Mouse (Mus musculus) embryo, embryonic 10 days (tissue): ENCODE data around the gene Kif26b.
A peak's percentile ranks its signal among the peaks of the same experiment; 100 is the strongest.

Source experiments
- DNase-seq: peaks from one replicate; pipeline ENCODE4 v3.0.0-alpha.2; 2015; ENCODE audit warnings: low spot score

Kif26b gene

GRCm38 (mm10) chr1:178528431-178529351 lies at the start of gene Kif26b:
Gene Kif26b, plus strand, starts transcription at chr1:178529125.
- DNase-seq = peak; percentile 77

- no peak for DNase-seq
These were observed 45.1 kb upstream of the Kif26b start for GRCm38 (mm10) chr1:178483854-178484253.

- peak; percentile 2 for DNase-seq
These were observed 43.6 kb upstream of the Kif26b start for GRCm38 (mm10) chr1:178485138-178485867.

GRCm38 (mm10) chr1:178485868-178486220 lies 43.1 kb upstream of the Kif26b start:
- no peak for DNase-seq

GRCm38 (mm10) chr1:178486828-178487227 lies 42.1 kb upstream of the Kif26b start:
- no peak for DNase-seq

- DNase-seq = no peak
These were observed 39.8 kb upstream of the Kif26b start for GRCm38 (mm10) chr1:178489127-178489526.

- no peak for DNase-seq
These were observed 37.2 kb upstream of the Kif26b start for GRCm38 (mm10) chr1:178491733-178492132.

GRCm38 (mm10) chr1:178492493-178492892 lies 36.4 kb upstream of the Kif26b start:
- DNase-seq = no peak

- DNase-seq = no peak
These were observed 32.7 kb upstream of the Kif26b start for GRCm38 (mm10) chr1:178496186-178496585.

GRCm38 (mm10) chr1:178496841-178497240 lies 32.1 kb upstream of the Kif26b start:
- peak; percentile 52 for DNase-seq

- no peak for DNase-seq
These were observed 22.0 kb upstream of the Kif26b start for GRCm38 (mm10) chr1:178506938-178507337.

GRCm38 (mm10) chr1:178512323-178513031 lies 16.4 kb upstream of the Kif26b start:
- no peak for DNase-seq

GRCm38 (mm10) chr1:178513954-178514353 lies 15.0 kb upstream of the Kif26b start:
- no peak for DNase-seq

GRCm38 (mm10) chr1:178515839-178516238 lies 13.1 kb upstream of the Kif26b start:
- DNase-seq = no peak

- no peak for DNase-seq
These were observed 6.5 kb upstream of the Kif26b start for GRCm38 (mm10) chr1:178522389-178522788.

- no peak for DNase-seq
These were observed 5.8 kb upstream of the Kif26b start for GRCm38 (mm10) chr1:178523152-178523551.

- peak; percentile 83 for DNase-seq
These were observed 1.8 kb upstream of the Kif26b start for GRCm38 (mm10) chr1:178527185-178527546.

- peak; percentile 34 for DNase-seq
These were observed 1.2 kb upstream of the Kif26b start for GRCm38 (mm10) chr1:178527547-178528361.

- DNase-seq = peak; percentile 59
These were observed 781 bp downstream of the Kif26b start for GRCm38 (mm10) chr1:178529512-178530300.

- peak; percentile 82 for DNase-seq
These were observed 1.6 kb downstream of the Kif26b start for GRCm38 (mm10) chr1:178530301-178531078.
